Mouse (Mus musculus): ENCODE data around the gene Gm1113.

GRCm38 (mm10) chr9:35561583-35561982 lies 43.5 kb upstream of the Gm1113 start:
- TF ChIP-seq POLR2A (IDR thresholded peaks at IDR 0.05; ENCODE audit: borderline replicate concordance, extremely low read depth, insufficient read depth, insufficient read length, poor library complexity, severe bottlenecking) (no peak), CTCF (IDR thresholded peaks at IDR 0.05; ENCODE audit: borderline replicate concordance, extremely low read depth, insufficient read depth, insufficient read length) (no peak)
